Mouse (Mus musculus) olfactory bulb, adult 2 months (tissue): ENCODE measurements around the gene D11Wsu47e.

ENCODE experiments used
- CTCF ChIP-seq: fragments of 200-500 bp; IDR thresholded peaks from 2 replicates; pipeline ENCODE4 v1.5.1; 2012; ENCODE audit warnings: low read depth, mild to moderate bottlenecking, low read length, moderate library complexity; ENCODE audit not compliant: insufficient read depth
- POLR2A ChIP-seq: fragments of 200-500 bp; IDR thresholded peaks from 2 replicates; pipeline ENCODE4 v1.6.1; 2012; ENCODE audit warnings: mild to moderate bottlenecking, low read depth, low read length, moderate library complexity; ENCODE audit not compliant: insufficient read depth

- TF ChIP-seq POLR2A: no peak
- TF ChIP-seq CTCF: no peak
These were observed 23.3 kb upstream of the D11Wsu47e start for GRCm38 (mm10) chr11:113660940-113661339.
